Mouse (Mus musculus) lung, adult 2 months (tissue): Measurements from ENCODE around the gene Zc3hav1l.

Experiments used
- CTCF ChIP-seq: fragments of 200-500 bp; IDR thresholded peaks from 2 replicates; pipeline ENCODE4 v1.5.1; 2011; ENCODE audit warnings: mild to moderate bottlenecking, low read length, control low read depth; ENCODE audit not compliant: insufficient read depth
- POLR2A ChIP-seq: fragments of 200-500 bp; IDR thresholded peaks from 2 replicates; pipeline ENCODE4 v1.6.1; 2011; ENCODE audit warnings: low read depth, mild to moderate bottlenecking, control low read depth, low read length, borderline replicate concordance; ENCODE audit errors: extremely low read depth

- no peak for TF ChIP-seq POLR2A
- no peak for TF ChIP-seq CTCF
Observed at GRCm38 (mm10) chr6:38241508-38241907, 57.6 kb downstream of the Zc3hav1l start.
